Mouse (Mus musculus) G1E (cell line): ENCODE results near the gene Cfap299.

Experiments
- CTCF ChIP-seq: IDR thresholded peaks from 2 replicates; pipeline ENCODE4 v1.5.1; 2012; ENCODE audit warnings: low read depth, low read length, inconsistent platforms, mixed read lengths
- GATA1 ChIP-seq: IDR thresholded peaks from 2 replicates; pipeline ENCODE4 v1.6.1; 2012; ENCODE audit warnings: borderline replicate concordance, low read length, inconsistent platforms, mixed read lengths
- GATA2 ChIP-seq: IDR thresholded peaks from 2 replicates; pipeline ENCODE4 v1.6.1; 2012; ENCODE audit warnings: low read depth, low read length, inconsistent platforms, borderline replicate concordance
- TAL1 ChIP-seq: conservative IDR thresholded peaks from 2 replicates; pipeline ENCODE4 v1.6.1; 2012; ENCODE audit warnings: low read depth, low read length, inconsistent platforms, mixed read lengths

DNA sequence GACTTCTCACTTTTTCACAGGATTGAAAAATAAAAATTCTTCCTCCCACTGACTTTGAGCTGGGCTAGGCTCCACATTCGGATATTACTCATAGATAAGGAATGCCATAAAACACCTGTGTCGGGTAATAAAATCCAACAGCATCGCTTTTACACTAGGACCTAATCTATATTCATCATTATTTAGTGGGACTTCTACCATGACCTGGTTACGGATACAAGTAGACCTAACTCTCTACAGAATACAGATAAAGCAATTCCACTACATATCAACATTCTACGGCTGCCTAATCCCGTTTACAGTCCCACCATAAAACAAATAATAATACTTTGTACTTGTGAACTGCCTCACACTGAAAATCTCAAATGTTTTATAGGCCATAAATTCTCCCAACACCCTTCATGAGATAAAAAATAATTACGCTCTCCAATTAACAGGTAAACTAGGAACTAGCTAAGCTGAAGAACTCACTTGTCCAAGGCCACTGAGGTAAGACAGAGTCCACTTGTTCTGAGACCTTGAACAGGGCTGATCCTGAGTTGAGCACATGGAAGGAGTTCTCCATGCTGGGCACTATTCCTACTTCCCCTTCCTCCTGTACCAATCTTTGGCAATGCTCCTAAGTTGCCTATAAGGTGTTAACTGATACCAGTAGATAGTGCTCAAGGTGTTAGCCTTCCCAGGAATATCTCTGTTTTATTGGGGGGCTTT is 513.7 kb downstream of the Cfap299 start:
- TF ChIP-seq CTCF (no peak), GATA1 (no peak), TAL1 (no peak), GATA2 (no peak)
